Mouse (Mus musculus) kidney, postnatal 14 days (tissue): Measurements from ENCODE around the gene Nbea.
"Not testable (repeated sequence)": the region's sequence is repeated elsewhere in the genome, so short reads cannot be mapped to it uniquely, and the experiment has no call there.

Experiments used
- DNase-seq: peaks from one replicate; pipeline ENCODE4 v3.0.0; 2022; ENCODE audit warnings: mixed read lengths

Gene Nbea

GRCm38 (mm10) chr3:55649541-55649940 is 534.0 kb downstream of the Nbea start:
- peak; percentile 13 for DNase-seq

GRCm38 (mm10) chr3:55648299-55648698 is 535.2 kb downstream of the Nbea start:
- no peak for DNase-seq

DNA sequence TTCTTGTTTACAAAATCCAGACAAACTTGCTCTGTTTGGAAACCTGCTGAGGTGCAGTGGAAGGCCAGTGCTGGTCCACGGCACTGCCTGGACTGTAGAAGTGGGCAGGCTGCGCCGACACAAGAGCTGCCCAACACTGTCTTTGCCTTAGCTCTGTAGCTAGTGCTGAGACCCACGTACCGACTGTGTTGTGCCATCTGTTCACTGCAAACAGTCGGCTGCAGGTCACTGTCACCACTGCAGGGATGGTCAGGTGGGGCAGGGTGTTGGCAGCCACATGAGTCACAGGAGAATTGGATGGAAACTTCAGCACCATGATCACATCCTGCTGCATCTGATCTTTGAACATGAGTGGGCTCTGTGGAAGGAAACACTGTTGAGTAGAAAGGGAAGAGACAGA is 536.3 kb downstream of the Nbea start:
- no peak for DNase-seq

- DNase-seq: no peak
These were observed 537.1 kb downstream of the Nbea start for GRCm38 (mm10) chr3:55646437-55646836.

- no peak for DNase-seq
These were observed 539.4 kb downstream of the Nbea start for GRCm38 (mm10) chr3:55644035-55644618.

- no peak for DNase-seq
These were observed 545.8 kb downstream of the Nbea start for GRCm38 (mm10) chr3:55637660-55638059.

- no peak for DNase-seq
These were observed 547.8 kb downstream of the Nbea start for GRCm38 (mm10) chr3:55635542-55636172.

DNA sequence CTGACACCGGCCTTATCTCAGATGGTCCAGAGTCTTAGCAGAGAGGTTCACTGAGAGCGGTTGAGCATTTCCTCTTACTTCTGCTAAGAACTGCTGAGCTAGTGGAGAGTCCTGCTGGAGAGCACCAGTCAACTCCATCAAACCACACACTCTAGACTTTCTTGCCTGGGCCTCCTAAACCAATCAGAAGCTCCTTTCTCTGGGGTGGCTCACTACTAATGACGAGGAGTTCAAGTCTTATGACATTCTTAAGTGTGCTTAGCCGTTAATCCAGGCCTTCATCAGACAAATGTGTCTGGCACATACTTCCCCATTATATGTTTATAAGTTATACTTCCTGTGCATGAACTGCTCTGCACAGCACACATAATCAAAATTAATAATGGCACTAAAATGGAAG is 556.4 kb downstream of the Nbea start:
- DNase-seq: no peak

GRCm38 (mm10) chr3:55621958-55622357 is 561.5 kb downstream of the Nbea start:
- not testable (repeated sequence) for DNase-seq

- DNase-seq: no peak
These were observed 565.1 kb downstream of the Nbea start for GRCm38 (mm10) chr3:55618396-55618795.

DNA sequence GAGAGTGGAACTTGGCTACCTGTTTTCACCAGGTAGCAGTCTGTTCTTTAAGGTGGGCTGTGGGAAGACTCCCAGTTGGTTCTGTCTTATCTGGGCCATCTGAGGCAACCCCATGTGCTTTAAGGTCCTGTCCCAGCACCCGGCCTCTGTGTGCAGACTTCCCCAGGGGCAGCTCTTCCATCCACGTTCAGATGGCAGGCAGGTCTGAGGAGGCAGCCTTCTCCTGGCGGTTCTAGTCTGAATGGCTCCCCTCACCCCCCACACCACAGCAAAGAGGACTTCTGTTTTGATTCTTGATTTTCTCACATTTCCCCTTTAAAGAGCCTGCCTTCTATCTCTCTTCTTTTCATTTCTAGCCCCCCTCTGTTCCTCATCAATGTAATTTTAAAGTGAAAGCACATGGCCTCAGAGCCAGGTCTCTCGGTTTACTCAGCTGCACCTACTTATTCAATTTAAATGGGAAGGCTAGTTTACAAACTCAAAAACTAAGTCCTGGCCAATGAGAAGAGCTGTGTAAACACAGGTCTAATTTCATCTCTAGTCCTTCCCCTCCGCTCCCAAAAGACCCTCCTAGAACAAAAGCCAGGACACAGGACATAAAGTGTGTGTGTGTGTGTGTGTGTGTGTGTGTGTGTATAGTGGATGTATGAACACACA is 570.9 kb downstream of the Nbea start:
- DNase-seq: no peak

DNA sequence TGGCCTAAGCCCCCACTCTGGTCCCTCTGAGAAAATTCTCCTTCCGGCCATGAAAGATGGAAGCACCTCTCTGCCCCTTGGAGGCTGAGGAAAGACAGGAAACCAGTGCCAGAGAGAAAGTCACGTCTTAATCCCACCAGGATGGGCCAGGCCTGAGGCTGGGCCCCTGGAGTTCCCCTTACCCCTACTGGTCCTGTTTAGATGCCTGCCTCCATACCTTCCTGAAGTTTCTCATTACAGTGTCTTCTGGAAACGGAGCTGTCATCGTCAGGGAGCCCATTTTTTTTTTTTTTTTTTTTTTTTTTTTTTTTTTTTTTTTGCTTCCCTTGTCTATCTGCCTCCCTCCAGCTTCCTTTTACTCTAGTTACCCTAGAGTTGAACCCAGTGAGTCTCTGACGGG is 571.5 kb downstream of the Nbea start:
- DNase-seq: no peak

DNA sequence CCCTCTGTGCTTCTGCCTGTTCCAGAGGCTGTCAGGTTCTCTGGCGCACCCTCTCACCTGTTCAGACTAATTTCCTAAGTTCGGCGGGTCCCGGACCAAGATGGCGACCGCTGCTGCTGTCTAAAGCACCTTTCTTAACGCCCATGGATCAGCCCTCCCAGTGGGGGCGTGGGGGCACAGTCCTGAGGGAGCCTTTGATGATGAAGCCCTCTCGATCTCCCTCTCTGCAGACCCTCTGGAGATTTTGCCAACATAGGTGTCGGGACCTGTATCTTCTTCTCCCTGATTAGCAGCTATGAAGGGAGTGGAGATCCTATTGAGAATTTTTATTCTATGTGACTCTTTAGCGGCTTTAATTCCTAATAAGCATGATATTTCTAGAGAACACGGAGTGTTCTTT is 573.3 kb downstream of the Nbea start:
- DNase-seq: no peak

- DNase-seq: peak; percentile 24
These were observed 583.2 kb downstream of the Nbea start for GRCm38 (mm10) chr3:55600286-55600685.

- DNase-seq: peak; percentile 10
These were observed 584.0 kb downstream of the Nbea start for GRCm38 (mm10) chr3:55599366-55600085.

DNA sequence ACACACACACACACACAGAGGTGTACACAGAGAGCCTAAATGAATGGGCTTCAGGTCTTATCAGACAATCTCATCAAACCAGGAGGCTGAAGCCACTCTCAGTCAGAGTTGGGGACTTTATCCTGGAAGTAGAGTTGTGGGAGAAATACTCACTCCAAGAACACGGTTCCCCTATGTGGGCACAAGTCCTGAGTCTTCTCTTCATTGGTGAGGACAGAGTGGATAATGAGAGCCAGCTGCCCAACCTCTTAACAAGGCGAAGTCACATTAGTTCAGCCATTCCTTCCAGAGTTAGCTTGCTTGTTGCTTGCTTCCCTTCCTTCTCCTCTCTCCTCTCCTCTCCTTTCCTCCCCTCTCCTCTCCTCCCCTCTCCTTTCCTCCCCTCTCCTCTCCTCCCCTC is 584.8 kb downstream of the Nbea start:
- no peak for DNase-seq

DNA sequence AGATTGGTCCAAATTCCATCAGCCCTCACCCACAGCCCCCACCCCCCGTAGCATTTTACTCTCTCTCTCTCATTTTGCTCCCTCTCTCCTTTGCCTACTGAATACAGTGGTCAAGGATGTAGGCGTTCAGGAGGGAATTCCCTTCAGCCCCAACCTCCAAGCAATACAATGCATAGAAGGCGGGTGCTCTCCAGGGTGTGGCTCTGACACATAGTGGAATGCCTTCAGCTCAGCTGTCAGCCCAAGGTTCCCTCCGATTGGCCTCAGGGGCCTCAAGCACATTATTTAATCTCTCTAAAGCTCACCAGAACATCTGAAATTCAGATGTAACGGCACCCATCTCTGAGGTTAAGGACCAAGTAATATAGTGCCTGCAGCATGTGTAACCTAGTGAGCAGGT is 590.2 kb downstream of the Nbea start:
- no peak for DNase-seq

DNA sequence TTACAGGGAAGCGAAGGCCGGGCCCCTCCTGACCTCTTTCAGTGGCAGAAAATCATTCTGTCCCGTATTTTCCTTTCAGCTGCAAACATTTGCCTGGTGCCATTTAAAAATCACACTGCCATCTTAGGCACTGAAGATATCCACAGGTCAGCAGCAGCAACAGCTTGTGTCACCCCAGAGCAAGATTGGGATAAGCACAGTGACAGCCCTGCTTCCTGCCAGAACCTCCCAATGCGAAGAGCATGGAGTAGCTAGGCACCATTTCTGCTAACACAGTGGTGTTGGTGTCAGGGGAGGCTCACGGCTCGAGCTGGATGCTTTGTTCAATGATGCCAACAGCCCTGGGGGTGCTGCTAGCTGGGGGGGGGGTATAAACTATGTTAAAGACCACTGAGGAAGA is 592.8 kb downstream of the Nbea start:
- no peak for DNase-seq

DNA sequence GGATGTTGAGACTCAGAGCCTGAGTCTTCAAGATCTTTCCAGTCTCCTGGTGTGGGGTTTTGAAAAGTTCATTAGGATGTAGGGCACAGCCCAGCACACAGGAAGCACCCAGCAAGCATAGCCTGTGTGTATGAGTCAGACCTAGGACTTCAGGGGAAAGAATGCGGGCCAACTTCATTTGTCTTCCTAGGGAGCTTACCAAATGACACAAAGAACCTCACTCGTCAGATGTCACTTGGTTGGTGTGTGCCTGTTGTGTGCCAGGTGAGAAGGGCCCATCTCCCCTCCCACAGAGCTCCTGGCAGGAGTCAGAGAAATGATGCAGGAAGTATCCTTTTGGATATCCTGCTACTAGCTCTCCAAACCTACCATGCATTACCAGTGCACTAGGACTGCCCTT is 593.2 kb downstream of the Nbea start:
- no peak for DNase-seq

DNA sequence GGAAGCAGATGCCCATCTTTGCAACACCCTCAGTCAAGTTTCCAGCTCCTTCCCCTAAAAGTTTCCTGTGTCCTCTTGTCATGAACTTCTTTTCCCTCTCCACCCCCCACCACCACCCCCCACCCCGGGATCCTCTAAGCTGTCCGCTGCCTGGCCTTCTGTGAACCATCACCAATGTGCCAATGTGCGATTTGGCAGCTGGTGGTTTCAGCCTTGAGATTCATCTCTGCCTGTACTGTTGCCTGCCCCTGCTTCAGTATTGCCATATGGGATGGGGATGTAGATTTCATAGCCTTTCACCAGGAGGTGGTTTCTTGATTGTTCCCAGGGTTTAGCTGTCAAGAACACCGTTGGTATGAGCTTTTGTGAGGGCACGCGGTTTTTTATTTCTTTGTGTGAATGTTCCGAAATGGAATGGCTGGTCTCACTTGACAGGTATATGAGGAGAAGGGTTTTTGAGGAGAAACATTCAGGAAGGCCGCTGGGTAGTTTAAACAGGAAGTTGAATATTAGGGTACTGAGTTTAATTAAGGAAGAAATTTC is 594.0 kb downstream of the Nbea start:
- no peak for DNase-seq

DNA sequence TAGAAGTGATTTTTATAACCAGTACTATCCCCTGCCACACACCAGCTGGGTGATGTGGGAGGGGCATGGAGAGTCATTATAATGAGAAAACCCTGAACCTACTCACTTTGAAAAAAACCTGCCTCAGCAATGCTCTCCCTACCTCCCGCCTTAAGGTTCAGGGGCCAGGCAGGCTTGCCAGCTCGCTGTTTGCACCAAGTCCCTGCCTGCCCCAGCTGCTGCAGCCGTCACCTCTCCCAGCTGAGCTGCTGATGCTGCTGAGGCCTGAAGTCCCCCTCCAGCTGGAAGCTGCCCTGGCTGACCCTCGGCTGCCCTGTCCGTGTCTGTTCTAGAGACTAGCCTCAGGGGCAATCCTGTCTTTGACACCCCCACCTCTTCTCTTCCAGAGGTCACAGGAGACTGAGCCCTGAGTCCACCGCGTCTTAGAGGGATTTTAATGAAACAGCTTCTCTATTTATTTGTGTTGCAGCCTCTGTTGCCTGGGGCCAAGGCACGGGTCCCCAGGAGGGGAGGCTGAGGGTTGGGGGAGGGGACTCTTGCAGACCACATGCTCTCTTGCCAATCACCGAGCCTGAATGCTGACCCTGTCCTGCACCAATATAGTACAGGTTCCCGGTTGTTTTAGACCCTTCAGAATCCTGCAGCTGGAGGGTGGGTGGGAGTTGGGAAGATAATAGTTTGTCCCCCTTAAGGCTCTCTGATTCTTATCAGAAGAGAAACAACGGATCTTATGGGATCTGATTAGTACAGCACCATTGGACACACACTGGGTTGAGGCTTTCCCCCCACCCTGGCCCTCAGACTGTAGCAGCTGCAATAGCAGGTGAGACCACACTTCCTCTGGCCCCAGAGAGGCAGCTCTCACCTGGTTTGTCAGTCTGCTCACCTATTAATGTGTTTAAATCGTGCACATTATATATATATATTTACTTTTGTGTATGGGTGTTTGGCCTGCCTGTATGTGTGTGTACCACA is 595.2 kb downstream of the Nbea start:
- peak; percentile 61 for DNase-seq

DNA sequence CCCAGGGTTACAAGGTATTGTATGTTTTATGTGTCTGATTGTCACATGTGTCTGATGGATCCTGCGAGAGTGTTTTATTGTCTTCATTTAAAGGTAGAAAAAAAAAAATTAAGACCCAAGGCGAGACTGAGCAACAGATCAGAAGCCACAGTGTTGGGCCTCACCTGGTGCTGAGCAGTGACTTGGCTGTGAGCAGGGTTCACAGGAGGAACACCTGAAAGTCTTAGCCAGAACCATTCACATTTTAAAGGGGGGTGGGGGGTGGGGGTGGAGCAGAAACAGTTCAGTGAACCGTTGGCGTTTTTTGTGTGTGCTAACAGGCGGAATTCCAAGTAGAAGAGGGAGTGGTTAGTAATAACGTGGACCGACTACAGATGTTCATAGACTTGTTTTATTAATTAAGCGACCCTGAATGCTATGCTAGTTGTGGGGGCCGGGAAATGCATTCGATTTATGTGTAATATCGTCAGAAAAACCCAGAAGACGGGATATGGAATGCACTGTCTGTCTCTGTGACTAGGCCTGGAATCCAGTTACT is 596.0 kb downstream of the Nbea start:
- peak; percentile 4 for DNase-seq
